Mouse (Mus musculus) CH12.LX (cell line): ENCODE measurements around the gene Gnat1. TPM values are rescaled to one million over a fixed set of nuclear protein-coding genes. Genes with fewer than 3 reads are reported as not detected.

Source experiments
- DNase-seq: peaks from one replicate; pipeline ENCODE4 v3.0.0-alpha.2; 2013; ENCODE audit errors: extremely low read depth
- H3K27ac ChIP-seq: 2 replicates; pipeline ENCODE4 v1.5.1; 2012; ENCODE audit warnings: low read depth, mild to moderate bottlenecking, control low read depth, moderate library complexity; ENCODE audit not compliant: insufficient read depth
- H3K27me3 ChIP-seq: replicated peaks from 2 replicates; pipeline ENCODE3; 2012; ENCODE audit warnings: inconsistent platforms
- H3K36me3 ChIP-seq, 2 experiments: replicated peaks in 1 of 2; 2 replicates each; pipeline versions ENCODE3 to v1.6.1; 2012; ENCODE audit warnings: inconsistent platforms in 1 of 2, low read length in 1 of 2, mild to moderate bottlenecking in 1 of 2, mixed read lengths in 1 of 2, moderate library complexity in 1 of 2; ENCODE audit not compliant: control insufficient read depth in 1 of 2, insufficient read depth in 1 of 2
- H3K4me1 ChIP-seq, 2 experiments: 2 replicates each; pipeline ENCODE4 v1.6.1; 2012; ENCODE audit warnings: inconsistent platforms in 1 of 2, moderate library complexity in 1 of 2; ENCODE audit not compliant: insufficient read depth in 2 of 2, control insufficient read depth in 1 of 2
- H3K4me2 ChIP-seq: 2 replicates; pipeline ENCODE4 v1.6.1; 2012; ENCODE audit warnings: low read depth, mild to moderate bottlenecking, control low read depth; ENCODE audit not compliant: poor library complexity, insufficient read depth, severe bottlenecking
- H3K4me3 ChIP-seq, 3 experiments: fragments of 150-350 bp in 1 of 3; sonication (generic) in 1 of 3; replicated peaks in 1 of 3; 2 replicates each; pipeline versions ENCODE3 to v1.5.1; 2011 to 2012; ENCODE audit warnings: low read depth in 2 of 3, low read length in 2 of 3, mild to moderate bottlenecking in 2 of 3, moderate library complexity in 2 of 3, control low read depth in 1 of 3, improper control_type of control experiment in 1 of 3, inconsistent platforms in 1 of 3, mixed read lengths in 1 of 3; ENCODE audit not compliant: poor library complexity in 1 of 3
- H3K79me2 ChIP-seq: replicated peaks from 2 replicates; pipeline ENCODE4 v1.6.1; 2012; ENCODE audit warnings: mild to moderate bottlenecking, moderate library complexity; ENCODE audit not compliant: control insufficient read depth, poor library complexity, insufficient read depth, severe bottlenecking; ENCODE audit errors: extremely low read depth
- H3K9ac ChIP-seq: 2 replicates; pipeline ENCODE4 v1.6.1; 2012; ENCODE audit warnings: low read depth, mild to moderate bottlenecking, control low read depth, moderate library complexity; ENCODE audit not compliant: insufficient read depth
- H3K9me3 ChIP-seq: replicated peaks from 2 replicates; pipeline ENCODE3; 2012; ENCODE audit warnings: low read length, inconsistent platforms, mixed read lengths
- BHLHE40 ChIP-seq: IDR thresholded peaks from 2 replicates; pipeline ENCODE4 v1.6.1; 2011; ENCODE audit warnings: mild to moderate bottlenecking, low read depth, low read length, improper control_type of control experiment
- CHD1 ChIP-seq: IDR thresholded peaks from 2 replicates; pipeline ENCODE4 v1.6.1; 2012; ENCODE audit warnings: low read depth, low read length, improper control_type of control experiment, inconsistent platforms
- CTCF ChIP-seq, 2 experiments: IDR thresholded peaks in 1 of 2; conservative IDR thresholded peaks in 1 of 2; 2 replicates each; pipeline ENCODE4 v1.5.1; 2011 to 2012; ENCODE audit warnings: low read depth in 2 of 2, low read length in 2 of 2, improper control_type of control experiment in 1 of 2, inconsistent platforms in 1 of 2, mild to moderate bottlenecking in 1 of 2, moderate library complexity in 1 of 2
- EP300 ChIP-seq: IDR thresholded peaks from 2 replicates; pipeline ENCODE4 v1.6.1; 2011; ENCODE audit warnings: low read length, improper control_type of control experiment
- GABPA ChIP-seq: IDR thresholded peaks from 2 replicates; pipeline ENCODE4 v1.6.1; 2012; ENCODE audit warnings: low read depth, low read length, improper control_type of control experiment, inconsistent platforms; ENCODE audit not compliant: insufficient replicate concordance
- HCFC1 ChIP-seq: IDR thresholded peaks from 2 replicates; pipeline ENCODE4 v1.6.1; 2012; ENCODE audit warnings: low read depth, mild to moderate bottlenecking, inconsistent platforms, low read length, improper control_type of control experiment
- IRF4 ChIP-seq: IDR thresholded peaks from 2 replicates; pipeline ENCODE4 v1.6.1; 2014; ENCODE audit warnings: low read depth, mild to moderate bottlenecking, inconsistent platforms, low read length, improper control_type of control experiment
- JUN ChIP-seq: IDR thresholded peaks from 2 replicates; pipeline ENCODE4 v1.6.1; 2011; ENCODE audit warnings: low read depth, mild to moderate bottlenecking, low read length, improper control_type of control experiment, moderate library complexity; ENCODE audit not compliant: insufficient read depth
- MAFK ChIP-seq: IDR thresholded peaks from 2 replicates; pipeline ENCODE4 v1.6.1; 2011; ENCODE audit warnings: low read length, improper control_type of control experiment; ENCODE audit not compliant: insufficient replicate concordance
- MAX ChIP-seq: IDR thresholded peaks from 2 replicates; pipeline ENCODE4 v1.6.1; 2011; ENCODE audit warnings: low read length, improper control_type of control experiment
- MEF2A ChIP-seq: IDR thresholded peaks from 2 replicates; pipeline ENCODE4 v1.6.1; 2014; ENCODE audit warnings: low read depth, mild to moderate bottlenecking, inconsistent platforms, low read length, improper control_type of control experiment, borderline replicate concordance
- MYC ChIP-seq: IDR thresholded peaks from 2 replicates; pipeline ENCODE4 v1.6.1; 2011; ENCODE audit warnings: low read depth, mild to moderate bottlenecking, improper control_type of control experiment, low read length
- NRF1 ChIP-seq: IDR thresholded peaks from 2 replicates; pipeline ENCODE4 v1.6.1; 2014; ENCODE audit warnings: low read depth, mild to moderate bottlenecking, inconsistent platforms, low read length, improper control_type of control experiment, moderate library complexity
- POLR2A ChIP-seq: IDR thresholded peaks from 2 replicates; pipeline ENCODE4 v1.6.1; 2011; ENCODE audit warnings: low read depth, mild to moderate bottlenecking, improper control_type of control experiment, low read length
- POLR2AphosphoS2 ChIP-seq: IDR thresholded peaks from 2 replicates; pipeline ENCODE4 v1.6.1; 2011; ENCODE audit warnings: low read depth, low read length, improper control_type of control experiment
- USF1 ChIP-seq: IDR thresholded peaks from 2 replicates; pipeline ENCODE4 v1.6.1; 2014; ENCODE audit warnings: low read depth, mild to moderate bottlenecking, inconsistent platforms, low read length, improper control_type of control experiment
- ZC3H11A ChIP-seq: IDR thresholded peaks from 2 replicates; pipeline ENCODE4 v1.6.1; 2012; ENCODE audit warnings: low read depth, mild to moderate bottlenecking, inconsistent platforms, low read length, improper control_type of control experiment
- ZKSCAN1 ChIP-seq: IDR thresholded peaks from 2 replicates; pipeline ENCODE4 v1.6.1; 2012; ENCODE audit warnings: low read depth, inconsistent platforms, low read length, improper control_type of control experiment, borderline replicate concordance
- ZMIZ1 ChIP-seq: IDR thresholded peaks from 2 replicates; pipeline ENCODE4 v1.6.1; 2012; ENCODE audit warnings: low read depth, mild to moderate bottlenecking, inconsistent platforms, low read length, improper control_type of control experiment
- dilution Hi-C: fragments of 300-500 bp; cut with MboI; formaldehyde crosslinking; loops from 2 replicates; pipeline ENCODE4 v1.14.3; 2020; ENCODE audit warnings: low sequenced_read_pairs; ENCODE audit not compliant: extremely low pct_unique_long_range_greater_than_20kb, extremely low pct_ligation_motif_present
- in situ Hi-C: fragments of 300-500 bp; cut with MboI; formaldehyde crosslinking; loops from 3 replicates; pipeline ENCODE4 v1.14.3; 2019; ENCODE audit warnings: low sequenced_read_pairs, low pct_ligation_motif_present, low pct_unique_long_range_greater_than_20kb, mixed read lengths
- polyA plus RNA-seq: library from polyadenylated mRNA; unstranded; fragments of >175 nt; gene quantifications from 2 replicates; pipeline ENCODE4 v1.2.1, GENCODE M21; 2012; ENCODE audit warnings: low read depth; ENCODE audit not compliant: insufficient read length
- total RNA-seq, 2 experiments: library from RNA; depleted of rRNA; stranded (reverse); fragments of 300-350 nt in 1 of 2; fragments of >200 nt in 1 of 2; gene quantifications; 2 replicates each; pipeline ENCODE4 v1.2.3; 2012 to 2014

Gene Gnat1
- total and polyA plus RNA-seq, 3 experiments = 3.0 TPM; not detected in 2

- H3K9me3 ChIP-seq = no peaks in the 10 kb centered on the region
- peaks cover 94% of the 10 kb centered on the region for H3K27me3 ChIP-seq
- dilution Hi-C loops (no loop called here), in situ Hi-C loops (no loop called here)
- H3K79me2 ChIP-seq = no peaks in the 10 kb centered on the region
- H3K4me1 ChIP-seq = peaks cover 0 to 5% of the 10 kb centered on the region in 2 experiments; a peak in 2 of 4 replicates
- H3K4me2 ChIP-seq = no peak overlapping the region
- H3K36me3 ChIP-seq = no peaks in the 10 kb centered on the region
- TF ChIP-seq MAX (no peak), POLR2AphosphoS2 (no peak), CTCF (conservative IDR thresholded peaks at IDR 0.05 in 1 of 2, IDR thresholded peaks at IDR 0.05 in 1 of 2; ENCODE audit: low read depth in 2 of 2, low read length in 2 of 2) (no peak), CHD1 (no peak), MYC (no peak), BHLHE40 (no peak), MAFK (no peak), EP300 (no peak), NRF1 (no peak), ZC3H11A (no peak), HCFC1 (no peak), JUN (no peak), MEF2A (no peak), ZKSCAN1 (no peak), IRF4 (no peak), GABPA (no peak), USF1 (no peak), POLR2A (no peak)
- no peak for DNase-seq
- no peak overlapping the region for H3K27ac ChIP-seq
- H3K9ac ChIP-seq = no peak overlapping the region
- H3K4me3 ChIP-seq = no peak overlapping the region
Observed at GRCm38 (mm10) chr9:107666751-107667205, 12.7 kb downstream of the Gnat1 start.

DNA sequence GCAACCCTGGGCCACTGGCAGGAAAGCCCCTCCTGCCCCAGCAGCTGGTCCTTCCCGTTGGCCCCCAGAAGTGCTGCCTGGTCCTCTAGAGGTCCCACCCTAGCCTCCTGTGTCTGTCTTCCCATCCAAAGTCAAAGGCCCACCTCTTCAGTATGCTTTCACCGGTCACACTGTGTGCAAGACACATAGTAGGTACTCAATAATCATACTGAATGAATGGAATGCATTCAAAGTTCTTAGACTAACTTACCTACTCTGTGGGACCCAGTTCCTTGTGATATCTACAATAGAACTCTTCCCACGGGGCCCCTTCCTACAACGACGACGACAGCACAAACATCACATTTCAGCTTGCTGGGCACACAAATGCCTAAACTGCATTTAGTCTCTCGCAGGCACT lies 14.2 kb downstream of the Gnat1 start:
- in situ Hi-C loops = no loop called here

More for the DNA sequence above, 14.2 kb downstream of the Gnat1 start:
- H3K4me2 ChIP-seq = no peak overlapping the region
- TF ChIP-seq ZKSCAN1 = peak; percentile 94
- TF ChIP-seq ZMIZ1 = no peak
- TF ChIP-seq, all 38 proteins: peak for 1
- Histone ChIP-seq H3K79me2 (no peaks in the 10 kb centered on the region), H3K9ac (no peak overlapping the region), H3K4me1 (peaks cover 0 to 5% of the 10 kb centered on the region in 2 experiments; a peak in 2 of 4 replicates), H3K27me3 (peaks cover 92% of the 10 kb centered on the region), H3K36me3 (no peaks in the 10 kb centered on the region), H3K9me3 (no peaks in the 10 kb centered on the region), H3K4me3 (no peak overlapping the region), H3K27ac (no peak overlapping the region)
- no peak for DNase-seq
- dilution Hi-C loops = no loop called here
